Mouse (Mus musculus) c-Kit-positive CD71-positive TER-119-negative erythroid progenitor cells, embryonic 14.5 days (primary cell): ENCODE results near the gene Hspb8.

ENCODE experiments used
- DNase-seq: peaks from one replicate; pipeline ENCODE4 v3.0.0-alpha.2; 2013; ENCODE audit warnings: low read depth

Hspb8 gene

DNA sequence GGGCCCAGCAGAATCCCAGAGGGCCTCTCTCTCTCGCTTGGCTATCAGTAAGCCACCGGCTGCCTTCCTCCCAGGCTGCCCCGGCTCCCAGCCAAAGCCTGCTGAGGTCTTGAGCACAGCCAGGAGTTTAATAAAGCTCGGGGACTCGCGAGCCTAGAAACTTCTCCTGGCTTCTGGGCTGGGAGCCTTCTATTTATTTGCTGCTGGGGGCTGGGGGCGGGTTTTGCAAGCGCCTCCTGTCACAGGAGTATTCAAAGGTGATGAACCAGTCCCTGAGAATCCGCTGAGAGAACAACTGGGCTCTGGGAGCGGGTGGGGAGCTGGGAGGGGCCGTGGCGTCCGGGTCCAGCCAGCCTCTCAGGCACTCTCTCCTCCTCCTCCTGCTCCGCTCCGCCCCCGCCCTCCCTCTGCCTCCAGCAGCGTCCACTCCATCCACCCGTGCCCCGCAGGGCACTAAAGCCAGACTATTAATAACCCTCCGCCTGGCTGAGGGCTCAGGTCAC lies at the start of gene Hspb8:
Gene Hspb8 (minus strand): TSS at position 166 of the 503 bp plus-strand sequence.
- DNase-seq: no peak

DNA sequence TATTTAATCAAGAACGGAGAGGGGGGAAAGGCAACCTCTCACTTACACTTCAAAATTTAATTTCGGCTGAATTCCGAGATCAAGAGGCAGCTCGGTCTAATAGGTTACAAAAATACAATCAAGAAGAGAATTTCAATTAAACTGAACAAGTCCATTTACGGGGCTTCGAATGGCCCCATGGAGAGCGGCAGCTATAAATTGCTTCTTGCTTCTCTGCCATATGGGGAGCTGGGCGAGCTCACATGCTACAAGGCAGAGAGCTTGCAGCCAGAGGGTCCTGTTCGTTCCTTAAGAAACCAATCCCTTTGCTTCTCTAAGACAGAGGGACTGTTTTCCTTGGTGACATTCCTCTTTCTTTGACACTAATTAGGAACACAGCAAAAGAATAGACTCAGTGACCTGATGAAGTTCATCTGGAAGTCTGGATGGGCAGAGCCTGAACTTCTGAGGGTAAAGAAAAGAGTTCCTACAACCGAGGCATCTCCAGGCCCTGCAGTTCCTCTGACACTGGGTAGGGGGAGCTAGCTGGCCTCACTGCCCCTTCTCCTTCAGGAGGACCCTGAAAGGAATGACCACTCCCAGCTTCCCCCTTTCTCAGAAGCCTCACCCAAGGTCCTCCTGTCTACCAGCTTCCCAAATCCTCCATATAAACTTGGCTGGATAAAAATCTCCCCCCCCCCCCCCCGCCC lies 38.8 kb upstream of the Hspb8 start:
- DNase-seq: no peak

DNA sequence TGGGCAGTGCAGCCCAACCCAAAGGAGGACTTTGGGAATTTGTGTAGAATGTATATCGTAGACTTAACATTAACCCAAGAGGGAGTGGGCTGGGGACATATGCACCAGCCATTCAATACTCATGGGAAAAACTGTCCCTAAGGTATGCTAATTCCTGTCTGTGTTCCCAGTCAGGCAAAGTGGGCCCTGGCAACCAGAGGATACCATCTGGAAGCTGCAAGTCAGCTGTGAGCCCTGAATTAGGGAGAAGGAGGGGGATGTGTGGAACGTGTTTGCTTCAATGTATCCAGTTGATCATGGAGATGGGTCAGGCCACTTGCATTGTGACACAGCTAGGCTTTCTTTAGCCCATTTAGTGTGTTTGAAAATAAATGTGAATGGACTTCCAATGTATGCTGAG lies 37.3 kb upstream of the Hspb8 start:
- DNase-seq: no peak

- DNase-seq: no peak
These were observed 35.1 kb upstream of the Hspb8 start for GRCm38 (mm10) chr5:116457791-116458190.

- DNase-seq: no peak
These were observed 34.3 kb upstream of the Hspb8 start for GRCm38 (mm10) chr5:116456796-116457515.

DNA sequence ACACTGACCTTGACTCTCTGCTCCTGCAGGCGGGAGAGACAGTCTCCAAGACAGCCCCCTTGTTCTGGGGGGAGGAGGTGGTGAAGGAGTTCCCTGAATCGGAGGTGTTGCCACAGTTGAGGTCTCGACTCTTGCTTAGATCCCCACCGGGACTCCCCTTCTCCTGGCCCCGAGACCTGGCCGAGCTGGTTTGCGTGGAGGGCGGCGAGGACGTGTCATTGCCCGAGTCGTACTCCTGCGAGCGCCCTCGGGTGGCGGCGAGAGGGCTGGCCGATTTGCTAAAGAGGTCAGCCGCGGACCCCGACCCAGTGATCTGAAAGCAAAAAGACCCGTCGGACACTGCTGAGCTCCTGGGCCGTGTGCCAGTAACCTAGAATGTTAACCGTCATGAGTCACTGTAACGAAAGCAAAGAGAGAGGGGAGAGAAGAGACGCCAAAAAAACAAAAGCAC lies 30.8 kb upstream of the Hspb8 start:
- DNase-seq: no peak

GRCm38 (mm10) chr5:116450901-116451300 lies 28.2 kb upstream of the Hspb8 start:
- DNase-seq: no peak

DNA sequence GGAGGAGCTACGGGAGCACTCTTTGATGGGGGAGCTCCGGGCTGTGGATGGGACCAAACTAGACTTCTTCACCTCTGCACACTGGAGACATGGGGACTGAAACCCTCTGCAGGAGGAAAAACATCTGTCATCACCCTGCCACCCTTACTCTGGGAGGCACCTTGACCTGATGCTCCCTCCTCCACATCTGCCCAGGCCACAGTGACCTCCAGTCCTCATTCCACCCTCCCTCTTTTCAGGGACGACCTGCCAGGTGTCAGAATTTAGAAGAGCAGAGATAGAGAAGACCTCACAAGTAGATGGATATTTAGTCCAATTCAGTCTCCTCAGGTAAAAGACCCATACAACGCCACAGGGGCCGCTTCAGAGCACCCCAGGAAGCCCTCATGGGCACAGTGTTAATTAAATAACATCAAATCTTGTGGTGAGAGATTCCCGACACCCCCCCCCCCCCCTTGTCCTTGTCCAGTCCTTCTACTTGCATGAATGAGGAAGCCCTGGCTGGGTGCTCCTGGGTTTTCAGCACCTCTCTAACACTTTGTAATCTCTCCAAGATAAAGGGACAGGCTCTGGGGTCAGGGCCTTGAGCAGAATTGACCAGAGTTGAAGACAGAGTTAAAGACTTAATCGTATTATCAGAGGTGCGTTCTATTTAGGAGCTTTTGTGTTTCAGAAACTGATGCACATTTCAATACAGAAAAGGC lies 27.0 kb upstream of the Hspb8 start:
- DNase-seq: no peak

DNA sequence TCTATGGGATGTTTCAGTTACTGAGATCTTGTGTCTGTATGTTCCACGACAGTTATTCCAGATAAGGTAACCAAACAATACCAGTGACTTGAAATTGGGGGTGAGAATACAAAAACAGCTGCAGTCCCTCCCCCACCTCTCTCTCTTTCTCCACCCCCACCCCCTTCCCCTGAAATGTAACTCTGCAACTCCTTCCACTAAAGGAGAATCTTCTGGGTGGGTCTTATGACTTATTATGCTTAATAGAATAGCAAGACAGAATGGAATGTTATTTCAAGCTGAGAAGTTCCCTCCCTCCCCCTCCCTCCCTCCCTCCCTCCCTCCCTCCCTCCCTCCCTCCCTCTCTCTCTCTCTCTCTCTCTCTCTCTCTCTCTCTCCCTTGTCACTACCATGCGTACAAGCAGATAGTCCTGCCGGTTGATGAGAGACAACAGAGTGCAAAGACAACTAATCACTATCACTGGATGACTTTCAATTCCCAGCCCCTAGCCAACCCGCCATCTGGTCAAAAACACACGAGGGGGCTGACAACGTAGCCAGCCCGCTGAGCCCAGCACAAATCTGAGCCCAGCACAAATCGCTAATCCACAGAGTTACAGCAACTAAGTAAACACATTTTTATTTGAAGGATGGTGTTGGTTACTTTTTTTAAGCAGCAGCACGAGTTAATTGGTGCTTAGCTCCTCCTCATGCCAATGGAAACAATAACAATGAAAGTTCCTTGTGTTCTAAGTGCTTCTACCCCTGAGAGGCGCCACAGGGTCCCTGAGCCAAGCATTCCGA lies 25.9 kb upstream of the Hspb8 start:
- DNase-seq: no peak

- no peak for DNase-seq
These were observed 25.2 kb upstream of the Hspb8 start for GRCm38 (mm10) chr5:116447821-116448350.

- DNase-seq: no peak
These were observed 23.9 kb upstream of the Hspb8 start for GRCm38 (mm10) chr5:116446552-116446951.

GRCm38 (mm10) chr5:116445634-116446367 lies 23.1 kb upstream of the Hspb8 start:
- DNase-seq: no peak

- DNase-seq: no peak
These were observed 21.9 kb upstream of the Hspb8 start for GRCm38 (mm10) chr5:116444517-116444916.

DNA sequence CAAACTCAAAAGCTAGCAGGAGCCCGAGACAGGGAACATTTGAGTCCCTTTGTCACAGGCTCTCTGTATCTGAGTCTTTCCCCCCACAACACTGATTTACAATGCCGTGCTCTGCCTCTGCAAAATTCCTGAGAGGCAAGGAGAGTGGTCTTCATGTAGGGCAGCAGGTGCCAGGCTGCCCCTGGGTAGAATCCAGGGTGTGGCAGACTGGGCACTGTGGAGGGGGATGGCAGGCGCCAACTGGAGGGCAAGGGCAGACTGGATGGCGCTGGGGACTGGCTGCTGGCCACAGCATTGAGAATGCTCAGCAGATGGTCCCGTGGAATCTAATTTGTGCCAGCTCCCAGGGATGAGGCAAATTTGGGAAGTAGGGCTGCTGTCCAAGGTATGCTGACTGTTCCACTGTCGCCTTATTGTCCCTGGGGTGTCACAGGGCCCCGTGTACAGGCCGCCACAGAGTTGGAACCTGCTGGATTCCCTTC lies 20.8 kb upstream of the Hspb8 start:
- no peak for DNase-seq

GRCm38 (mm10) chr5:116442697-116443458 lies 20.2 kb upstream of the Hspb8 start:
- no peak for DNase-seq

GRCm38 (mm10) chr5:116440251-116440650 lies 17.6 kb upstream of the Hspb8 start:
- no peak for DNase-seq

DNA sequence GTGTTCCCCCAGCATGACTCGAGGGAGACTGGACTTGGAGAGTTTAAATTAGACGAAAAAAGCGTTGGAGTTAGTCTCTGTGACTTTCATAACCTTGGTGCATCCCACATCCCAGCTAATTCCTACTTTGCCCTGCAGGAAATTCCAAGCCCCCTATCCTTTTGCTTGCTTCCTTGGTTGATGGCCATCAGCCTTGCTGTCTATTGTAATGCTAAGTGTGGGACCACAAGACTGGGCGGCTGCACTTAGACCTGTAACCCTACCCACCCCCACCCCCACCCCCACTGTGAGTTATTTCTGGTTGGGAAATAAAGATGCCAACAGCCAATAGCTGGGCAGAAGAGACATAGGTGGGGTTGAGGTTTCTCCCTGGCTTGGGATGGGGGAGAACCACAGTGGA lies 15.7 kb upstream of the Hspb8 start:
- no peak for DNase-seq

DNA sequence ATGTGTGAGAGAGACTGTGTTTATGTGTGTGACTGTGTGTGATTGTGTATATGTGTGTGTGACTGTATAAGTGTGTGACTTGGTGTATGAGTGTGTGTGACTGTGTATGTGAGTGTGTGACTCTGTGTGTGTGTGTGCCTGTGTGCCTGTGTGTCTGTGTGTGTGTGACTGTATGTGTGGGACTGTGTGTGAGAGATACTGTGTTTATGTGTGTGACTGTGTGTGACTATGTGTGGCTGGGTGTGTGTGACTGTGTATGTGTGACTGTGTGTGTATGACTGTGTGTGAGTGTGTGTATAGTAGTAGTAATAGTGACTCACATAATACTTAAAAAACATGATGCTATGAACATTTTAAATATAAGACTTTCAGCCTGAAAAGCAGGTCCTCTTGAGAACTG lies 13.5 kb upstream of the Hspb8 start:
- DNase-seq: no peak

GRCm38 (mm10) chr5:116434976-116435850 lies 12.5 kb upstream of the Hspb8 start:
- no peak for DNase-seq
